Mouse (Mus musculus): Measurements from ENCODE around the gene Fermt2. TPM values are rescaled to one million over a fixed set of nuclear protein-coding genes. Genes with fewer than 3 reads are reported as not detected.

Gene Fermt2
- total RNA-seq, 2 experiments from 2014 or later = 207 to 241 TPM

DNA sequence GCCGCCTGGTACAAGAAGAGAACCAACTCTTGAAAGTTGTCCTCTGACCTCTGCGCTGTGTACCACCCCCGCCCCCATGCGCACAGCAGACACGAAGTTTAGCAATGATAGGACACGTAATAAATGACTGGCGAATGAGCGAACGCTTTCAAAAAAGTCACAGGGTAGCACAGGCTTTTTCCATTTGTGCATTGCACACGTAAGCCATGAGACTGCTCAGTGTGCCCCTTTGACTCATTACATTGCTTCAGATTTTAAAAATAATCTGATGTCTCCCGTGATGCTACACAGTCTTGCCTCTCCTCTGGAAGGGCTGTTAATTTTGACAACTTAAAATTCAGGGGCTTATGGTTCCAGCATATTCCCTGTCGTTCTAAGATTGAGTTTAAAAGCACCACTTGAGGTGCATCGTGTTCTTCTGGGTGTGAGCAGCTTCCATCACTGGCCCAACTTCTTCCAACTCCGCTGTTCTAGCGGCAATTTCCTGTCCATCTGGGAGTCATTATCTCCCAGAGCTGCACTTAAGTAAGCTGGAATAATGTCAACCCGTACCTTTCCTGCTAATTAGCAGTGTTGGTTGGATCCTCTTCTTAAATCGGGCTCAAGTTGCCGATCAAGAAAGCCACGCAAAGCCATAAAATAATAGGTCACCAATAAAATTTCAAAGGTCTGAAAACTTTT, 91.5 kb downstream of the Fermt2 start:
- DNase-seq = no peak

DNA sequence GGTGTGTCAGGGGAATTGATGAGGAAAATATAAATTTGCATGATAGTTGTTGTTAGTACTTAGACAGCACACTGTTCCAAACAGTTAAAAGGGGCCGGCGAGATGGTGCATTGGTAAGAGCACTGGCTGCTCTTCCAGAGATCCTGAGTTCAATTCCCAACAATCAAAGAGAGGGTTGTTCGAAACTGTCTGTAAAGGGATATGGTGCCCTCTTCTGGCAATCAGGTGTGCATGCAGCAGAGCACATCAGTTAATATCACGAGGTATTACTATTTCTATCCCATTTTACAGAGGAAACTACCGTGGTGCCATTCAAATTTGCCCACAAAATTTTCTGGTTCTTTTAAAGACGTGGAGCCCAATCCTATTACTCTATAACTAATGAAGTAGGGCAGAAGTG, 95.7 kb downstream of the Fermt2 start:
- DNase-seq = no peak

- DNase-seq = no peak
Observed at GRCm38 (mm10) chr14:45432003-45432402, 97.9 kb downstream of the Fermt2 start.

DNA sequence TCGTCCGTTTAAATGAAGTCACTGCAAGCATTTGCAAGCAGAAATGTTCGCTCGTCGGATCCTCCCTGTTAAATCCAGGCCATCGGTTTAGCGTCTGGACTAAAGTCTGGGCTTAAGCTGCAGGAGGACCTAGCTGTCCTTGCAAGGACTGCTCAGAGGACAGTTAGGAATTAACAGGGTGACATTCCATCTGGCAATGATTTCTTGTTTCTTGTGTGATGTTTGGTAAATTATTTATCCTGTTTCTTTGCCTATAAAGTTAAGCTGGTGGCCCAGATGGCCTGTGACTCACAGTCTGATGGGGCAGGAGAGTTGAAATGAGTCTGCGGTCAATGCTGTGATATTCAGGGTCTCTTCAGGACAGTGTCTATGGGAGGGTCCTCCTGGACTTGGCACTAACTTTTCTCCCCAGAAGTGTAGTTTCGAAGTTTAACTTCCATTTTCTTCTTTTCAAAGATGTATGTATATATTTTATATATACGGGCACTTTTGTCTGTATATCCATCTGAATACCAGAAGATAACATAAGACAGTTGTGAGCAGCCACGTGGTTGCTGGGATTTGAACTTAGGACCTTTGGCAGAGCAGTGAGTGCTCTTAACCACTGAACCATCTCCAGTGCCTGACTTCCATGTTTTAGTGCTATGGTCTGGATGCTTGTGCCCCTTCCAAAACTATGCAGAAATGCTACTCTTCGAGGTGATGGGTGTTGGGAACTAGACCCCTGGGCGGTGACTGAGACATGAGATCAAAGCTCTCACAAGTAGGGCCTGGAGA, 99.7 kb downstream of the Fermt2 start:
- DNase-seq = no peak

DNA sequence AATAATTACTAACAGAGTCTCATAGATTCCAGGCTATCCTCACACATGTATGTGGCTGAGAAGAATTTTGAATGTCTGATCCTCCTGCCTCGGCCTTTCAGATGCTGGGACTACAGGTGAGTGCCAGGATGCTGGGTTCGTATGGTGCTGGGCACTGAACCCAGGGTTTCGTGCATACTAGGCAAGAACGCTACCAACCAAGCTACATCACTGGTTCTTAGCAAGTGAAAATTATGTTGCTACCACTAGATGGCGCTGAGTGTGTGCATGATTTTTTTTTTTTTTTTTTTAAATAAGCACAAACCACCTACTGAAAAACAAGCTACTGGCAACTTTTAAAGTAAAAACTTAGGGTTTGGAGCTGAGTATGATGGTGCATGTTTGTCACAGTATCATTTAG, 106.7 kb downstream of the Fermt2 start:
- no peak for DNase-seq

DNA sequence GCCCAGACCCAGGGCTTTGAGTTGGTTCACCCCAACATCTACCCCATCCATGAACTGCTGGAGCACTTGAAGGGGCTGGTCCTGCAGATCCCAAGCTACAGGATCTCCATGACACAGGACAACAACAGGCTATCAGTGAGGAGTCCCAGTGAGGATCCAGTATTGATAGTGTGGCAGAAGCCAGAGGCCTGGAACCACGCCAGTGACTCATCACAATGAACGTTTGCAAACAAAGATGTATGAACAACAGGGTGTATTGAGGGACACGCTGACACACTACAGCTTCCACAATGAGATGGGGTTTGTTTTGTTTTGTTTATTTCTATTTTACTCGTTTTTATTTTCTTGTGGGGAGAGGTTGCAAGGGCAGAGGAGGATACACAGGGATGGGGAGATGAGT, 107.5 kb downstream of the Fermt2 start:
- DNase-seq = peak; percentile 14

- DNase-seq = no peak
Observed at GRCm38 (mm10) chr14:45419323-45419722, 110.6 kb downstream of the Fermt2 start.

GRCm38 (mm10) chr14:45418553-45418952, 111.4 kb downstream of the Fermt2 start:
- DNase-seq = no peak

- no peak for DNase-seq
Observed at GRCm38 (mm10) chr14:45416265-45416664, 113.7 kb downstream of the Fermt2 start.

Other genes with a start within 250 kb of the Fermt2 start
- 10 to 100 TPM in 1 of 2 experiments, 1 to 10 TPM in 1; 9.2 to 13.9 TPM for gene Ero1l, start 211.3 kb downstream of the Fermt2 start, total RNA-seq (2021)
- gene Psmc6, start 200.3 kb downstream of the Fermt2 start, total RNA-seq (2021) = 100 to 1,000 TPM; 119 to 125 TPM
- 10 to 100 TPM; 60.3 to 61.5 TPM for gene Styx, start 179.0 kb downstream of the Fermt2 start, total RNA-seq (2021)
- gene Gnpnat1, start 125.2 kb downstream of the Fermt2 start, total RNA-seq (2021) = 10 to 100 TPM; 11.5 to 14.8 TPM
- 10 to 100 TPM in 1 of 2 experiments, 1 to 10 TPM in 1; 7.4 to 11.2 TPM for gene Ddhd1, start 128.0 kb upstream of the Fermt2 start, total RNA-seq (2021)